Mouse (Mus musculus) layer of hippocampus, adult 2 months (tissue): ENCODE measurements around the gene 9230102O04Rik. TPM values are rescaled to one million over a fixed set of nuclear protein-coding genes. Genes with fewer than 3 reads are reported as not detected.

Source experiments
- DNase-seq, 2 experiments: peaks; one replicate each; pipeline ENCODE4 v3.0.0; 2022; ENCODE audit warnings: low spot score in 2 of 2
- H3K27ac ChIP-seq: fragments of 200-600 bp; 2 replicates; pipeline ENCODE4 v1.8.1; 2022
- H3K4me3 ChIP-seq: fragments of 200-600 bp; 2 replicates; pipeline ENCODE4 v1.8.1; 2022; ENCODE audit warnings: mild to moderate bottlenecking
- CTCF ChIP-seq: fragments of 200-600 bp; conservative IDR thresholded peaks from 2 replicates; pipeline ENCODE4 v1.8.1; 2022; ENCODE audit warnings: antibody characterized with exemption, mild to moderate bottlenecking, moderate library complexity
- total RNA-seq, 2 experiments: library from RNA; stranded (reverse); gene quantifications; 2 replicates each; pipeline ENCODE4 v1.2.3; 2021

9230102O04Rik gene
- total RNA-seq, 2 experiments from 2014 or later: not detected

GRCm38 (mm10) chr2:9893272-9893953 lies 4.1 kb upstream of the 9230102O04Rik start:
- no peak for DNase-seq

GRCm38 (mm10) chr2:9892541-9892940 lies 3.2 kb upstream of the 9230102O04Rik start:
- no peak for TF ChIP-seq CTCF
- no peak for DNase-seq
- no peak overlapping the region for H3K27ac ChIP-seq
- H3K4me3 ChIP-seq: no peak overlapping the region

More at GRCm38 (mm10) chr2:9893272-9893953, 4.1 kb upstream of the 9230102O04Rik start:
- TF ChIP-seq CTCF: no peak
- H3K27ac ChIP-seq: no peak overlapping the region
- H3K4me3 ChIP-seq: no peak overlapping the region

GRCm38 (mm10) chr2:9890906-9891305 lies 1.6 kb upstream of the 9230102O04Rik start:
- DNase-seq: no peak
- no peak for TF ChIP-seq CTCF
- no peak overlapping the region for H3K4me3 ChIP-seq
- no peak overlapping the region for H3K27ac ChIP-seq

- H3K4me3 ChIP-seq: no peak overlapping the region
- no peak overlapping the region for H3K27ac ChIP-seq
- TF ChIP-seq CTCF: no peak
- no peak for DNase-seq
Measured at GRCm38 (mm10) chr2:9890251-9890650, 911 bp upstream of the 9230102O04Rik start.

- no peak for TF ChIP-seq CTCF
- Histone ChIP-seq H3K27ac (no peak within 1 kb of the TSS), H3K4me3 (no peak within 1 kb of the TSS)
- no peak for DNase-seq
Measured at GRCm38 (mm10) chr2:9889651-9890183, 377 bp upstream of the 9230102O04Rik start, which contains the start of gene Gata3. Gene Gata3 (minus strand): TSS chr2:9890034.

- H3K27ac ChIP-seq: no peak overlapping the region
- TF ChIP-seq CTCF: no peak
- no peak overlapping the region for H3K4me3 ChIP-seq
- DNase-seq: no peak
Measured at GRCm38 (mm10) chr2:9887636-9888035, 1.7 kb downstream of the 9230102O04Rik start.

- Histone ChIP-seq H3K27ac (no peak overlapping the region), H3K4me3 (no peak overlapping the region)
- no peak for DNase-seq
- TF ChIP-seq CTCF: no peak
Measured at GRCm38 (mm10) chr2:9886921-9887610, 2.3 kb downstream of the 9230102O04Rik start.

GRCm38 (mm10) chr2:9886031-9886430 lies 3.3 kb downstream of the 9230102O04Rik start:
- no peak for TF ChIP-seq CTCF
- no peak for DNase-seq
- Histone ChIP-seq H3K4me3 (no peak overlapping the region), H3K27ac (no peak overlapping the region)

GRCm38 (mm10) chr2:9885217-9885770 lies 4.0 kb downstream of the 9230102O04Rik start:
- no peak overlapping the region for H3K4me3 ChIP-seq
- no peak for TF ChIP-seq CTCF
- H3K27ac ChIP-seq: no peak overlapping the region
- DNase-seq: no peak

- H3K4me3 ChIP-seq: no peak overlapping the region
- no peak overlapping the region for H3K27ac ChIP-seq
- DNase-seq: no peak
- no peak for TF ChIP-seq CTCF
Measured at GRCm38 (mm10) chr2:9884533-9885216, 4.7 kb downstream of the 9230102O04Rik start.

GRCm38 (mm10) chr2:9883803-9884532 lies 5.4 kb downstream of the 9230102O04Rik start:
- no peak overlapping the region for H3K27ac ChIP-seq
- no peak overlapping the region for H3K4me3 ChIP-seq
- DNase-seq: no peak
- TF ChIP-seq CTCF: no peak
